Mouse (Mus musculus): ENCODE results near the gene Tulp3.

- no peak for TF ChIP-seq CTCF (IDR thresholded peaks at IDR 0.05)
- TF ChIP-seq POLR2A (IDR thresholded peaks at IDR 0.05; ENCODE audit: insufficient read depth, low read depth, low read length) = no peak
- no peak for TF ChIP-seq EP300 (IDR thresholded peaks at IDR 0.05; ENCODE audit: insufficient read depth, low read depth, low read length)
Observed at GRCm38 (mm10) chr6:128341956-128342723, 13.5 kb downstream of the Tulp3 start.
